Mouse (Mus musculus): ENCODE measurements around the gene Slc38a10.

The Slc38a10 gene

DNA sequence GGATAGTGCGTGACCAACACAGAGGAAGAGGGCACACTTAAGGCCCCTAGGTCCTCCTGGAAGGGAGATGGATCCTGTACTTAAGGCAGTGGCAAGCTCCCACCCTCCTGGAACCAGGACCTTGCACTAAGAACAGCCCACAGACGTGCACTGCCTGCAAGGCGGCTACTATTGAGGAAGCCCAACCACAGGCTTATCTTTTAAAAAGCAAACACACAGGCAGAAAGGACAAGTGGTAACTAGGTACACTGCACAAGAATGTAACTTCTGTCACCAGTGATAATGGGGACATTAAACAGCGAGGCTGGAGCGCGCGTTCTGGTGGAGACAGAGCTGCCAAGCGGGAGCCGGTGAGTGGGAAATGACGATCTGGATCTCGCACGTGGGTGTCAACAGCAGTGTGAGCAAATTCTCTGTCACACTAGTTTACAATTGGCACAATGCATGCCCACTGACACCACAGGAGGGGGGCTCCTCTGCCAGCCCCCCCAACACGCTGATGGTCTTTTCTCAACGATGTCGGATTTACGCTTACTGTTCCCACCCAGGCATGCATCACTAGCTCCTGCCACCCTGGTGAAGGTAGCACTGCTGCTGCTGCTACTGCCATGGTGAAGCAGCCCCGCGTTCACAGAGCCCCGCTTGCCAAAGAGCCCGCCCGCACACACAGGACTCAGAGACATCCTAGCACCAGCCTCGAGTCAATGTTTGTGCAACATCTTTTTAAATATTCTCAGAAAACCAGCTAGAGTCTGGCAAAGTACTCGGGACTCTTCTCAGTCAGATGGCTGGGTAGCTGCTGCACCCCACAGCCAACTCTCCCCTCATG is 14.1 kb downstream of the Slc38a10 start:
- DNase-seq: no peak

DNA sequence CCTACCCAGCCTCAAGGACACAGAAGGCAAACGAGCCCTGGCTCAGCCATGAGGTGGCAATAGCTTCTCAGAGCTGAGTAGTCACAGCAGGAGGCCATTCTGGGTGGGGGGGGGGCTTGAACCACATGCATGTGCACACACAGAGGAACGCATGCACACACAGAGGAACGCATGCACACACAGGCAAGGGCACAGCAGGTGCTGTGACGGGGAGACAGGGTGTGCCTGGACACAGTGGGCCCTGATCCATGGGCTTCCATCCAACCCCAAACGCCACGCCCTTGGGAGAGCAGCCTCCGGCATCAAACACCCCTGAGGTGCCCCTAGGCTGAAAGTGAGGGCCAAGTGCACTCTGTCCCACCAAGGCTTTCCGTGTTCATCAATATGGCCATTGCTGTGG is 15.0 kb downstream of the Slc38a10 start:
- no peak for DNase-seq

DNA sequence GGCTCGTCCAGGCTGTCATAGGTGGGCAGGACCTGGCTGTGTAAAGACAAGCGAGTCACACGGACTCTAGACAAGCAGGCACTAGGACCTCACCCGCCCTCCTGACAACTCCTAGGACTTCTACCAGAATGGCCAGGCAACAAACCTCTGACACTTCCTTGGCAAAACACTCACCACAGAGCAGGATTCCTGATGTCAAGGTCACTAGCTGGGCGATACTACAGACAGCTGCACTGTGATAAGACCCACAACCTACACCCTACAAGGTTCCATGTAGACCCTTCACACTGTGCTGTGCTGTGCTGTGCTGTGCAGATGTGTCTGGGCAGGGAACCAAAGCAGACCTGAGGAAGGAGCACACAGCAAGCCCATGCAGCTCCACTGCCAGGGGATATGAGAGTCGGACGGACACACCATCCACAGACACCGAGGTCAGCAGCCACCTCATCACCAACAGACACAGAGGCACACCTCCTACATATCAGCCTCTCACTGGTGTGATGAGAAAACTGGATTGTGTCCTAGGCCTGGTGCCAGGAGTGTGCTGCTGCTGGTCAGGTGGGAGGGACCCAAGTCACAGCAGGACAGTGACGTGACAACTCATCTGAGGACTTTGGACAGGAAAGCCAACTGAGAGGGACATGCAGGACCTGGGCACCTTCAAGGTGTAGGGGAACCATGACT is 16.2 kb downstream of the Slc38a10 start:
- DNase-seq: no peak

DNA sequence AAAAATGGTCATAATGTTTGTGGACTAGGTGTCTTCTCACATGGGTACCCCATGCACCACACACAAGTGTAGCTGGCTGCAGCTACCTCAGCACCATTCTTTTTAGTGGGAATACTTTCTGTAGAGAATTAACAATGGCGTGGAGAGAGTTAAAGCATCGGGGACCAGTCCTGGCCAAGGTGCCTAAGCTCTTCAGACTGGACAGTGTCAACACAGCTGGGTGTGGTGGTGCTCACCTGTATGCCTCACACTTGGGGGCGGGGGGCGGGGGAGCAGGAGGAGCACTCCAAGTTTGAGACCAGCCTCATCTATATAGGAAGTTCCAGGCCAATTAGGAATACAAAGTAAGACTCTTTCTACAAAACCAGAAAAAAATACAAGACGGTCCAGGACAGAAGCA is 17.0 kb downstream of the Slc38a10 start:
- no peak for DNase-seq

DNA sequence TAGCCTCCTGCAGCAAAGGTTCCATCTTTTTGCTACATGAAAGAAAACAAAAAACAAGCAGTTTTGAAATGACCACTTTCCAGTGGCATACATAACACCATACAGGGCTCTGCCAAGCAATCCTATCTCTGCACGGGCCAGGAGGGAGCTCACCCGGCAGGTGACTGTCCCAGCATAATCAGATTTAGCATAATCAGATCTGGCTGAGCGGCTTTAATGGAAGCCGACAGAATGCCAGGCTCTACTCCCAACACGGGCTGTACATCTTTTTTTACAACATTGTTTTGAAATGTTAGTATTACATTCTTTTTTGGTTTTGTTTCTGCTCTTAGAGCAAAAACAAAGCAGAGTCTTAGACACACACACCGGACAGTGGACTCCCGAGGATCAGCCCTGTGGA is 21.9 kb downstream of the Slc38a10 start:
- DNase-seq: no peak

DNA sequence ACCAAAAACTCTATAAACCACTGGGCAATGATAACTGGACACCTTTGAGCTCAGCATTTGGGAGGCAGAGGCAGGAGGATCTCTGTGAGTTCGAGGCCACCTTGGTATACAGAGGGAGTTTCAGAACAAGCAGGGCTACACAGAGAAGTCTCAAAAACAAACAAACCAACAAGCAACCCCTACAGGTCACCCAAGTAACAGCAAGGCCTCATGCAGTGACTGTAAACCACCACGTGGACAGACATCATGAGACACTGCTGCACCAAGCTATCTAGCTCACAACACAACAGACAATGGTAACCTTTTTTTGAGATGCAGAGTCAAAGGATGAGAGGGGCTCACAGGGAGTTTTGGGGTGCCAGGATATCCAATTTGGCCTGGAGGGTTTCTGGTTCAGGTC is 24.3 kb downstream of the Slc38a10 start:
- DNase-seq: no peak

DNA sequence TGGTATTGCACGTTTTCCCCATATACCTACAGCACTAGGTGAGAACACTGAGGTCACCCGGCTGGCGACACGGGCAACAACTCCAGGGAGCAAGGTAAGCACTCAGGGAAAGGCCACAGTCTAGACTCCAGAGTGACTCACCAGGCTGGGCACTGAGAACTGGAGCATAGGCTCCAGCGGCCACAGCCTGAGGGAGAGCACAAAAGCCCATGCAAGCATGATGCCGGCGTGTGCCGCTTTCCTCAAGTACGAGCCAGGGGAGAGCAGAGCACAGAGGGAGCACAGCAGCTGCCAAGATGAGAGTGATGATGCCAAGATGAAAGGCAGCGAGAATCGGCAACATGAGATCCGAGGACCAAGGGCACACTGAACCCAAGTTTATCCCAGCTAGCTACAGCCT is 29.0 kb downstream of the Slc38a10 start:
- DNase-seq: peak; percentile 41 to 50

DNA sequence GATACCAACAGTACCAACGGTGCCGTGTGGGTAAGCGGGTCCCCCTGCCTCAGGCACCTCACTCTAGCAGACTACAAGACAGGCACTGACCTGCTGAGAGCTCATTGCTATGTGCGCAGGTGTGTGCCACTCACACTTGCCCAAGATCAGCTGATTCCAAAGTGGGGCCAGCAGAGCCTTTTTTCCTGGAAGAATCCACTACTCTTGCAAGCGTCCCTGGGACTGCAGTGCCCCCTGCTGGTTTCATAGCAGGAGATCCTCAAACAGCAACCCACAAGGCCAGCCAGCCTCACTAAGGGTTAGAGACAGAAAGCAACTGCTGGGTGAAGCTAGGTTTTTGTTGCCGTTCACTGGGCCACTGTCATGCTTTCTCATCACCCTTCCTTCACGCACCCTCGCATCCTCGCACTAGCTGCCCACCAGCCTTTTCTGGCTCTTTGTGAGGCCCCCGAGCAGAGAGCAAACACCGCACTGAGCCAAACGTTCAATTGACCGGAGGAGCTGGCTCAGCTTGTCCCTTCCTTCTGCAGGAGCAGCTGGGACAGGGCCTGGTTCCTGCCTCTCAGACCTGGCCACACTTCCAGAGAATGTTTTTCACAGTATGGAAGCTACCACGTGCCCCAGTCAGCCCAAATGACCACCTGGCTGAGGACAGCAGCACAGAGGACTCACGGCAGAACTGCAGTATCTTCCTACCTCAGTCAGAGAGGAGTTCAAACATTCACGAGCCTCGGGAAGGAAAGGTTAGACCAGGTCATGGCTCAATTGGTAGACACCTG is 30.3 kb downstream of the Slc38a10 start:
- peak; percentile 74 to 84 for DNase-seq

DNA sequence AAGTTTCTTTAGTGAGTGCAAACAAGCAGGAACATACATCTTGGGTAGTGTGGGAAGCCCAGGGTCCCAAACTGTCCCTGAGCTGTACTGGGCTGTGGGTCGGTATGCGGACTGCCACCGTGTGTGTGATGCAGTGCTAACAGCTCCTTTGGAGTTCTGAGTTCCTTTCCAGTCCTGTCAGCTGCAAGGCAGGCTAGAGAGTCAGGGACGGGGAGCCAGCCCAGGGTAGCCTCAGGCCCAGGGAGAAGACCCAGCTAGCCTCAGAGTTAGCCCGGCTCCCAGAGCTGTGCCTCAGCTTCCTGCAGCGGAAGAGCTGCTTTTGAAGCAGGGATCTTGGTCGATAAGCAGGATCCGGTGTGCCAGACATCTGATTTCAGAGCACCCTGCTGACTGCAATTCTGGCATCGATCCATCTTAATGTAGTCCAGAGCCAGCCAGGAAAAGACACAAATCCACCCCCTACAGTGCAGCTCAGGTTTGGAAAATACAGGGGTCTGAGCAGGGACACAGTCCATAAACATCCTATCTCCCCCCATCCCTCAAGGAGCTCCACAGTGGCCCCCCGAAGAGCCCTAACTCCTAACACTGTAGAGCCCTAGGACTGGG is 31.1 kb downstream of the Slc38a10 start:
- DNase-seq: peak; percentile 28 to 40

DNA sequence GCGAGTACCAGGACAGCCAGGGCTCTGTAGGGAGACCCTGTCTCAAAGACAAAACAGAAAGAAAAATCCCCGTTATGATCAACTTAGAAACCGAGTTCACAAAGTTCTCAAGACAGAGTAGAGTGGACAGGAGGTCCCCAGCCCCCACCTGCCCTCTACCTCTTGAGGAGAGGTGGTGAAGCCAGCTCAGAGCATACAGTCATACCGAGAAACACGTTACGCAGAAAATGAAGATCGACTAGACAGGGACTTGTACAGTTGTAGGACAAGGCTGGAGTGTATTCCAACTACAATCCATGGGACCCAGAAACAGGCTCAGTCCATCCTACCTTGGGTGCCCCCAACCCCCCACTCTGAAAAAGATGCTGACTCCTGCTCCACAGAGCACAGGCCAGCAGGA is 32.0 kb downstream of the Slc38a10 start:
- no peak for DNase-seq

DNA sequence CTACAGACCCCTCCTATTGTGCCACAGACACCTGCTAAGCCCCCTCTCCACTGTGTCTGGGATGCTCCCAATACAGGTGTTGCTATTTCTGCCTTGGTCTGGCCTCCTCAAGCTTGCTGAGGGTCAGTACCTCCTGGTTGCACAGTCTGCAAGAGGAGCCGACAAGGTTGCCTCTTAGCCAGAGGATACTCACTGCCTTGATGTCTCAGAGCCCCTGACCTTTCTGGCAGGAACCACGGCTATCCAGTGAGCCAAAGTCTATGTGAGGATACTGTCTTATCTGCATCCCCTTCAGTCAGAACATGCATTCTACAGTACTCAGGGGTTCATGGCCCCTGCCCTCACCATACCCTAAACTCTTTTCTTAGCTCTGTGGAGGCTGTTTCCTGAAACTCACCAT is 33.5 kb downstream of the Slc38a10 start:
- no peak for DNase-seq

DNA sequence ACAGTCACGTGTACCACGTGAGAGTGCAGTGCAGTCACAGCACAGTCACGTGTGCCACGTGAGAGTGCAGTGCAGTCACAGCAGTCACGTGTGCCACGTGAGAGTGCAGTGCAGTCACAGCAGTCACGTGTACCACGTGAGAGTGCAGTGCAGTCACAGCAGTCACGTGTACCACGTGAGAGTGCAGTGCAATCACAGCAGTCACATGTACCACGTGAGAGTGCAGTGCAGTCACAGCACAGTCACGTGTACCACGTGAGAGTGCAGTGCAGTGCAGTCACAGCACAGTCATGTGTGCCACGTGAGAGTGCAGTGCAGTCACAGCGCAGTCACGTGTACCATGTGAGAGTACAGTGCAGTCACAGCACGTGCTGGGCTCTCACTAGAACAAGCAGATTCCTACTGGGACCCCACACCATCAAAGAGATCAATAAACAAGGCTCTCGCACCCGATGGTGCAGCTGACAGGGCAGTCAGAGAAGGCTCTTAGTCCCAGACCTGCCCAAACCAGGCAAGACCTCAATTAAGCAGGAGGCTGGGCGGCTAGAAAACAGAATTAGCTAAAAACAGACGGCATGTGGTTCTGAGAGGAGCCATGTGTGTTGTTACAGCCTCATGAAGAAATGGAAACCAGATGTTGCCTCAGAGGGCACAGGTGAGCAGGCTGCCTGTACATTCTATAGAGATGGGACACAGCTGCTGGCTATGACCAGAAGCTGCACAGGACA is 36.5 kb downstream of the Slc38a10 start:
- no peak for DNase-seq

DNA sequence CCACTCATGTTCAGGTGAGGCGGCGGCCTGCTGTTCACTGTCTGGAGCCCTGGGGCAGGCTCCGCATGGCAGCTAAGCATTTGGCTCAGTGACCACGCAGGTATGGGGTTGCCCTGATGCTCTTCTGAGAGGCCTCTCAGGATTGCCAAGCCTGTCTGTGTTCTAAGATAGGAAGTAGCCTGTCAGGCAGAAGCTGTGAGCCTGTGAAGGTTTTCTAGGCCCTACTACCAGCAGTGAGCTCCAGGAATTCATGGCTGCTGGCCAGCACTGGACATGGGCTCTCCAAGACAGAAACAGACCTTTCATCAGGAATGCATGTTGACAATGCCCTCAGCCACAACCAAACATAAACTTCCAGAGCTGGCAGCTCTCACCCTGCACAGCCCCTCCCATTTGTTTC is 39.0 kb downstream of the Slc38a10 start:
- DNase-seq: peak; percentile 60 to 65

DNA sequence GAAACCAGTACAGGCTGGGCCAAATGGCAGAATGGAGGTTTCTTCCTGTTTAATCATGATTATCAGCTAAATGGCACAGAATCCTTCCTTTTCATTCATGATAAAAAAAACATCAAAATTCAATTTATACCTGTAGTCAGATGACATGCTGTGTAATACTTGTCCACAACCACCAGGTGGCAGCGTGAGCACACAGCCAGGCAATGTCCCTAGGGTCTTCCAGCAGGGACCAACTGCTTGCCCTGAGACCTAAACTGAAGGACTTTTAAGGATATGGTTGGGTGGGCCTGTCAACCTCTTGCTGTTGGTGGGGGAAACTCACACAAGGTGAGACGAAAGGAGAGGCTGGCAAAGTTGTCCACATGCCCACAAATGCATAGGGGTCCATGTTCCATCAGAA is 40.1 kb downstream of the Slc38a10 start:
- peak; percentile 71 to 81 for DNase-seq

DNA sequence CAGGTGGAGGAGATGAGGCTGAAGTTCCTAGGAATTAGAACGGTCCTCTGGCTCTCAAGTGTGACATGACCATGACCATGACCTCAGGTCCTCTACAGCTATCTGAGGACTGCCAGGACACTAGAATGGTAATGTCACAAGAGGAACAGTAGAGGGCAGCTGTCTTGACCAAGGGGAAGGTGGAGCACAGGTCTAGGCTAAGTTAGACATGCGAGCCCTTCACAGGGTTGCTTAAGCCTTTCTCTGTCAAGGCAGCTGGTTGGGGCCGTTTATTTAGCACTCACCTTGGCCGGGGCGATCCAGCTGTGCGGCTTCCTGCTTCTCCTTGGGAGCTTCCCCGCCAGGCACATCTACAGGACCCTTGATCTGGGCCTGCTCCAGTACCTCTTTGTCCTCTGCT is 40.6 kb downstream of the Slc38a10 start:
- no peak for DNase-seq

DNA sequence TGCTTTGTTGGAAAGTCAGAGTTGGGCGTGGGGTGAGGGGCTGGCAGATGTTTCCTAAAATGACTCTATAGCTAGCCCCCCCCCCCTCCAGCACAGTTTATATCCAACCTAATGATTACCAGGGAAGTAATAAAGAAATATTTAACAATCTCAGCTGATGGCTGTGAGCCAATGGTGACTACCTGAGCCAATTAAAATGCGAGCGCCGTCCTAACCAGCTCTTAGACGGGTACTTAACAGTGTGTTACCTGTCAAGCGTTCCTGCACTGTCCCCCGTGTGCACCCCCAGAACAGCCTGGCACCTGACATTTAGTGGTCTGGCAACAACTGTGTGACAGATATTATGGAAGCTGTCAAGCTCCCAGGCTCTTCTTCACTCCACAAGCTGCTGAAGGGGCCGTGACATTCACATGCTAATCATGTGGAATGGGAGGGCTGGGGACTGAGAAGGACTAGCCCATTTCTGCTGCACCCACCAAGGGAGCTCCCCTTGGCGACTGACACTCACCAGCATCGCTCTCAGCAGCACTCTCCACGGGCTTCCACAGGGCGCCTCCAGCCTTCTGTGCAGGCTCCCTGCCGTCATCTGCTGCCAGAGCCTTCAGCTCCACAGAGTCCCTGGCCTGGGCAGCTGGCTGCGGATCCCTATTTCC is 41.5 kb downstream of the Slc38a10 start:
- no peak for DNase-seq

DNA sequence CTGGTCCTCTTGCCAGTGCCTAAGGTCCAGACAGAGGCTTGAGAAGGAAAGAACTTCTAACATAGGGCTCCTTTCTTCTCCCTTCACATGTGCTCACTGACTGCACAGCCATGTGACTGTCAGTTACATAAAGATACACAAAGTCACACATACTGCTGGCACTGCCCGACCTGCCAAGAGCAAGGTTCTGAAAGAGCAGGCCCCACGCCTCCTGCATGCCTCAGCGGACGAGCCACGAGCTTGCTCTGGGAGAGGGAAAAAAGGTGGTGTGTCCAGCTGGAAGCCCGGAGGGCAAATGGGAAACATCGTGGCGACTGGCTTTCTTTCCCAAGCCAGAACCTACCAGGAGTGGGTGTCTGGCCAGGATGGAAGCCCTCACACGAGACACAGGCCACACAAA is 43.4 kb downstream of the Slc38a10 start:
- DNase-seq: no peak

DNA sequence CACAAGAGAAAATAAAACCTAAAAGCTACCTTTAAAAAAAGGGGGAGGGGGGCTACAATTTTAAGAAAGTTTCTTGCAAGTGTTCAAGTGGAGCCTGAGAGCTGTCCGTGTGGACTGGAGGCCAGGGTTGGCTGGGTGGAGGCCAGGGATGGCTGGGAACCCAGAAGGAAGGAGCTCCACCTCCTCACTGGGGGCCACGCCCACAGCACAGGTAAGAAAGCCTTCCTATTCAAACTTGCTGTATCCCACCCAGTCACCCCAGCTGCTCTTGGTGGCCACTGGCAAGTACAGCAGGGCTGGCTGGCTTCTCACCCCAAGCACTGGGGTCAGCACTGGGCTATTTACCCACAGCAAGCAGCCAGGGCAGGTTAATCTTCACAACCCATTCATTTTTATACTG is 44.1 kb downstream of the Slc38a10 start:
- no peak for DNase-seq

DNA sequence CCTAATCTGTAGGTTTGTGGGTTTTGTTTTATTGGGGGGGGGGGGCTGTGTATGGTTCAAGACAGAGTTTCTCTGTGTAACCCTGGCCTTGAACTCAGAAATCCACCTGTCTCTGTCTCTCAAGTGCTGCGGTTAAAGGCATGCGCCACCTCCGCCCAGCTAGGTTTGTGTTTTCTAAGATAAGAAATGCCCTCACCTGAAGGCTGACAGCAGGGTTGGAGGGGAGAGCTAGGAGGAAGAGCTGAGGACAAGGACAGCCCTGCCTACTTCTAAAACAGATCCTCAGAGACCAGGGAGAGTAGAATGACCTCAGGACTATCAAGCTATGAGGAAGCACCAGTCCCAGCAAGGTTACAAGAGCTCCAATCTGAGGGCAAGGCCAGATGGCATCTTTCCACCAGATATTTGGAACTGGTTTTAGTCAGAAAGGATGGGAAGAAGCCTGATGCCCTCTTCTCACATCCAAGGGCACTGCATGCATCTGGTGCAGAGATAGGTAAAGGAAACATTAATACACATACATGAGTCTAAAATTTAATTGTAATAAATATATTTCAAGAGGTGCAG is 47.6 kb downstream of the Slc38a10 start:
- DNase-seq: no peak

DNA sequence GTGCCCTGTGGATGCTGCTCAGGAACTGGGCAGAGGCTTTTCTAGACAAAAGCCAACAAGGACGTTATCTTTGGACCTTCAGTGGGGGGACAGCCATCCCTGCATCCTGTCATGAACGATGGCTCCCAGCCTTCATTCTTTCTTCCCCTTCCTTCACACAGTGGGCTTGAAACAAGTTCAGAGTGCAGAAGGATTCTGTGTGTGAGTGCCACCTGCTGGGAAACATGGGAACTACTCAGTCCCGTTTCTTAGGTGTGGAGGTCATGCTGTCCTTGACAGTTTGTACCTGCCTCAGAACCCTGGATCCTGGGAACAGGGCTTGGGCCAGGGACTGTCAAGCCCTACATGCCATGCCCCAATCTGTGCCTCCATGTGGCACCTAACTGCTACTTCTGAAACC is 50.1 kb downstream of the Slc38a10 start:
- peak; percentile 70 to 80 for DNase-seq

All from cerebellum, postnatal 25 days (tissue).